Mouse (Mus musculus) lung, postnatal 36 days (tissue): ENCODE measurements at regions not wholly inside any gene's neighbourhood (a gene's known extent, or its start where the extent isn't known, plus 50 kb on each side); places are given as distances from the start of the nearest gene placed in this dataset.

Source experiments
- DNase-seq: peaks from one replicate; pipeline ENCODE4 v3.0.0; 2022; ENCODE audit warnings: mixed read lengths

DNA sequence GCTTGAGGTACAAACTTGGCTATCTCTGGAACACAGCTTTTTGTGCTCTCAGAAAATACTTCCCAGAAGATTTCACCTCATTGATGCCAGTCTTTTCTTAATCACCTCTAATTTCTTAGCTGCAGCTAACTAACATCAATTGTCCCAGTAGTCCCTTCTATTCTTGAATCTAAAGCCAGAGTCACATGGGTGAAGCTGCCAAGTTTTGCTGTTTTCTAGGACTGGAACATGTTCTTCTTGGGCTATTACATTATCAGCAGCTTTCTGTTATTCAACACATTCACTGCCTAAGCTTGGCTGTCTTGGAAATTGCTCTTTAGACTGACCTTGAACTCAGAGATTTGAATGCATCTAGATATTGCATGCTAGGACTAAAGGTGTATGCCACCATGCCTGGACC, 583.9 kb downstream of the Cetn3 start:
- DNase-seq, result no peak

DNA sequence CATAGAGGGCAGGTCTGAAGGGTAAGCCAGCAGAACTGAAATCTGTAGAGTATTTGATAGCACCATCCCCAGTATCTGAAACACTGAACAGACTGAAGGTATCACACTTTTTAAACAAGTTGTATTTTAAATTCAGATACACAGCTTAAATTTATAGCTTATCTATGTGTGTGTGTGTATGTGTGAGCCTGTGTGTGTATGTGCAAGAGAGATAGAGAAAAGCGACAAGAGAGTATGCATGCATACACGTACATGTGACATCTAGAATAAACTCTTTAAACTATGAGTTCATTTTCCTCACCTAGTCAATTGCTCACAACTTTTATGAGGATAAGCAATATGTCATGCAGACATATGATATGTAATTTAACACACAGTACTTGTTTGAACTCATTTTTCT, 588.7 kb downstream of the Cetn3 start:
- no peak for DNase-seq

DNA sequence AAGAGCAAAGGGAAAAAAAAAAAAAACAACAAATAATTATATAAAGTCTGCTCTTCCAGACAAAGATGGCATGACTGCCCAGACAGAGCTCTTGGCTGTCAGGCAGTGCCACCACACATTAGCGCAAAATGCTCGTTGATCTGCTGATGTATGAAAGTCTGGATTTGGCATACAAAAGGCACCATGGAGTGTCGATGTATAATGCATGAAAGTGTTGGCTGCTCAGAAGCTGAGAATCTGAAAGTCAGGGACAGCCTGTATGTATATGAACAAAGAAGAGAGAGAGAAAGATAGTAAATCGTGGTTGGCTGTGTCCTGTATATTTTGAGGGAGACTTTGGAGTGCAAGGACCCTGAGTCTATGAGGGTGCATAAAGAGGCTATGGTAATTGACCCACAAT, 589.7 kb downstream of the Cetn3 start:
- DNase-seq, result no peak

DNA sequence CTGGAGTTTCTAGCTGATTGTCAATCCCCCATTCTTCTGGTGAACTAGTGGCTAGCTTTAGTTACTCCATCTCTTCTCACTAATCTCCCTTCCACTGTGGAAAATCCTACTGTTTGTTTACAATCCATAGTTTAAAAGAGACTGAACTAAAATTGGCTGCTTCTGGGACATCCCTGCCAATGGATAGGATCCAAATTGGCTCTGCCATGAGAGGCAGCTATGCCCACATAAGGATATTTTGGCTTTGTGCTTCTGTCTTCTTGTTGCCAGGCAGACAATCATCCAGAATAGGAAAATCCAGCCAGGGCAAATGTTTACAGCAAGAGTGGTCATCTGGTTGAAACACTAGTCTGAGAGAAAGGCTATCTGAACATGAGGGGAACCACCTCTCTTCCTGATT, 610.0 kb downstream of the Cetn3 start:
- DNase-seq, result peak; percentile 1

DNA sequence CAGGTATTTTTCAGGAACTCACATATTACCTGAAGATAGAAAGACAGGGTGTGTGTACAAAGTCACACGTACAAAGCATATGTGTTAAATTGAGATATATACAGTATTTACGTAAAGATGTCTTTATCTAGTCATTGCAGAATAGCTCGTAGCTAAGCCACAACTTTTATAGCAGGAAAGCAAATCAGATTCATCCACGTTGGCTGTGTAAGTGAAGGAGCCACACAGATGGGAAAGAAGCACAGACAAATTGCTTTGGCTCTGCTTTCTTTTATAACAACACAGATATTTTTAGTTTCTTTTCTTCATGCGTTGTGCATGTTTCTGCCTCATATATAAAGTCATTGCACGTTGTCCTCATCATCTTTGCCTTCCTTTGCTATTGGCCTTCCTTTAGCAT, 610.6 kb downstream of the Cetn3 start:
- no peak for DNase-seq

DNA sequence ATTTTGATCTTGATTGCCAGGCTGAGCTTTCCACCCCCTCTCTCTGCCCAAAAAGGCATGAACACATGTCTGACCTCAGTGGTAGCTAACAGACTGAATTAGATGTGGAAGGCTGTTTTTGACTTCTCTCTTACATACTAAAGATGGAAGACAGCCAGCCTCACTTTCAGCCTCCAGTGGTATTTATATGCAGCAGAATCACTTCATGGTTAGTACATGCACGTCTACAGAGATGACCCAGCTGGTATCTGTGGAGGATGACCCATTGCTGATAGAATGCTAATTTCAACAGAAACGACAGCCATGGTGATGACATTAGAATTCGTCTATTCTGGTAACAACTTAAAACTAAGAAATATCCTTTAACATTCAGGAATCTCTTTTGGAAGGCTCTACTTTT, 630.8 kb downstream of the Cetn3 start:
- DNase-seq, result no peak

DNA sequence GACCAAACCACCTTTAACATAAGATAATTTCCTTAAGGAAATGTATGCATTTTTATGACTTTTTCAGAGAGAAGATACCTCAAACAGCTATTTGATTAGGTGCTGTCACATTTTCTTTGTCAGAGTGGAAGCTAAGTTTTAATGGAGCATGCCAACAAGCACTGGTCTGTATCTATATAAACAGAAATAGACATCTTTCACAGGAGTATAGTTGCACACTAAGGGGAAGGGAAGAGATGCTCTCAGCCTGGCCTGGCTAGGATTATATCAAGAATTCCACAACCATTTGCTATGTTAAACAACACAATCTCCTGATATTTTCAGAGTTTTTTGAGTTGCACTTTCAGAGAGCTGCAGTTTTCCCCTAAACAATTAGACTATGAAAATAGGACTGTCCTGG, 638.1 kb downstream of the Cetn3 start:
- DNase-seq, result no peak

DNA sequence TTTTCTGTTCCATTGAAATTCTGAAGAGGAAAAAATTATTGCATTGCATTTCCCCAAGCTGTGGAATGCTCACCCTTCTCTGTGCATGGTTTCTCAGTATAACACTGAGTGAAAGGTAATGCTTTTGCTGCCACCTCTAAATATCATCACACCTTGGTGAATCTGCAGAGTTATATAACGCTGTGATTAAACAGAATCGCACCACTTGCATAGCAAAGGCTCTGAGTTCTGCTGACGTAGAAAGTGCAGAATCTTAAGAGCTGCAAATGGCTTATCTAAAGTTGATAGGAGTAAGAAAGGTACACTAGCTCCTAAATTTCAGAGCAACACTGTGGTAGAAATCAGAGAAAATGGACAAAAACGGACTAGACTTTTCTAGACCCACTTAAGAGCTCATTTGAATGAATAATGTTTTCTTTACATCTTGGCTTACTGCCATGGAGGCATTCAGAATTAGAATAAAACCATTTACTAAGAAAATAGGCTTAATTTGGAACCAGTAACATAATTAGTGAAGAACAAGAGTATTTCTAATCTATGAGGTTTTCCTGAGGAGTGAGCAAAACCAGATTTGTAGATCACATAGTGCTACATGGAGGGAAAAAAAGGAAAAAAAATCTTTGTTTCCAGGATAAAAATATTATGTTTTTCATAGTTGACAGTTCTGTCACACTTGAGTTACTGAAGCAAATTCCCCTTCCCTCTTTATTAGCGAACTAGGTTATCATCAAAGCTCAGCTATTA, 641.2 kb downstream of the Cetn3 start:
- no peak for DNase-seq

DNA sequence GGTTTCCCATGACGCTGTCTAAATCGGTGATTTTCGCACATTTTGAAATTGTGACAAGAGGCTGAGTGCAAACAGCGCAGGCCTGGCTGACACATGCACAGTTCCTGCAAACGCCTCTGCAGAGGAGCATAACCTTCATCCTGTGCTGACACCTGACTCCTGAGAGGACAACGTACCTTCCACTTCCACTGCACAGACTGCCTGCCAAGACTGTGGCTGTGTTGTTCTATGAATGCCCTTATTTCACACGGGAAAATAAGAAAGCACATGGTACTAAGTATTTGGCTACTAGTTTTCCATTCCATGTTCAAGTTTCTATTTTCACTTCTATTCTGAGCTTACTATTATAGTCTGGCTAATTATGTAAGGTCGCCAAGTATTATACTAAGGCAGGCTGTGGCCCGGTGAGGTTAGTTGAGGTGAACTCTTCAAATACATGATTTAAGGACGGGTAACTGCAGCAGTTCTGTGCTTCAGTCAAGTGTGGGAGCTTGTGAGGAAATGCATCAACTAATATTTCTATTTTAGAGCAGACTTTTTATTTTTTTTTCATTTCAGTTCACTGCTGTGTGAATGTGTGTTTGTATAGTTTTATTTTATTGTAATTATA, 642.0 kb downstream of the Cetn3 start:
- no peak for DNase-seq

DNA sequence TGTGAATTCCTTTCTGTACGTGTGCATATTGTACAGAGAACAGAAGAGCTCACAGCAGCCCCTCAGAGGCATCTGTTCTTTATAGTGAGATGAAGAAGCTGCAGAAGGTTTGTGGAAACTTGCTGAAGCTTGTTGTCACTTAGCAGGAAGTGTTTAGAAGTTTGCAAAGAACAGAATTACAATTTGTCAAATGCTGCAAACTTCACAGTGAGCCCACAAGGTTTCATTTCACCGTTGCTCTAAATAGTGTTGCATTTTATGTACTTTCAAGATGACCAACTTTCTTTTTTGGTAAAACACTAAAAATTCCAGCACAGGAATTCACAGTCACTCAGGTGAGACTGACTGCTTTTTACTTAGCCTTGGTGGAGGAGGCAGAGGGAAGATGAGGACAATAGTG, 649.5 kb downstream of the Cetn3 start:
- no peak for DNase-seq

DNA sequence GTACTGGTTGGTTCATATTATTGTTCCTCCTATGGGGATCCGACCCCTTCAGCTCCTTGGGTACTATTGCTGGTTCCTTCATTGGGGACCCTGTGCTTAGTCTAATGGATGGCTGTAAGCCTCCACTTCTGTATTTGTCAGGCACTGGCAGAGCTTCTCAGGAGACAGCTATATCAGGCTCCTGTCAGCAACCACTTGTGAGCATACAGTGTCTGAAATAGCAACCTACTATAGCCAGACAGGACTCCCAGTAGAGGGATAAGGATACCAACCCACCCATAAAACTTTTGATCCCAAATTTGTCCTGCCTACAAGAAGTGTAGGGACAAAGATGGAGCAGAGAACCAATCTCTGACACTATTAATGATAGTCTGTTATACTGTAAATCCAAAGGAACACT, 656.4 kb downstream of the Cetn3 start:
- DNase-seq, result no peak

DNA sequence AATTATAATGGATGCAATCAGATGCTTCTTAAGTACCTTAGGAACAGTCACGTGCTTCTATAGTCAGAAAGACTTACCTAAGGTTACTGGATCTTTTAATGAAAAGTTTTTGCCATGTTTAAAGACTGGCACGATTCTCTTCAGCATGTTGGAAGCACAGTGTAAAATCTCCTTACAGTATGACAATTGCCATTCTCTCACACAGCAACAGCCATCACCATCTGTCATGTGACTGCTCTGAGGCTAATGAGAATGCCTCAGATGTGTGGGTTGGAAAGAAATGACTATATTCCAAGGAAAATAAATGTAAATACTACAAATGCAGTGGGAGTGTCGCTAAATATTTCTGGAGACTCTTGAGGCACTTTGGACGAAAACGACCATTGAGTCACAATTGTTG, 670.8 kb downstream of the Cetn3 start:
- no peak for DNase-seq

DNA sequence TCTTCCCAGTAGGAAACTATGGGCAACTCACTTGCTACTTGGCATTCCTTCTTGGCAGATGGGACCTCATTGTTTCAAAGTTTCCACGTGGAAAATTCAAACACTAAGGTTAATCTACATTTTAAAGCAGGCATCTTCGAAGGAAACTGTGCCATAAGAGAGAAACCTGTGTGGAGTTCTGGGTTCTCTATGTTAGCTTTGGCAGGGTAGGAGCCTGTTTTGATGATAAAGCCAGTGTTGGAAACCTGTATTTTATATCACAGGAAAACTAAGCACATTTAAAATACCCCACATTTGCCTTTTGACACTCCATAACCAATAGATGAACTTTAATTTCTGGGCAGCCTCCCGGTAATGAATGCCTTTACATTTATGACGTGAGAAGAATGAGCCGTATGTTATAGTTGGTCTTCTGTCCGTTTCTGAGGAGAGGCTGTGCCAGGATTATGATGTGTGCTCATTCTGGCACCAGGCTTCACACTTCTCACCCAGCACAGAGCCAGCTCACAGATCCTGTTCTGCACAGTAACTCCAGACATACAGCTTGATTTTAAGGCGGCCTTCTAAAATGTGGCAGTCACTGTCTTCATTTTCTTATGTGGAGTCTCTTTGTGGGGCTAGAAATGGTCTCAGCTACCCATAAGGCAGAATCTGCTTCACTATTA, 700.5 kb downstream of the Cetn3 start:
- no peak for DNase-seq

DNA sequence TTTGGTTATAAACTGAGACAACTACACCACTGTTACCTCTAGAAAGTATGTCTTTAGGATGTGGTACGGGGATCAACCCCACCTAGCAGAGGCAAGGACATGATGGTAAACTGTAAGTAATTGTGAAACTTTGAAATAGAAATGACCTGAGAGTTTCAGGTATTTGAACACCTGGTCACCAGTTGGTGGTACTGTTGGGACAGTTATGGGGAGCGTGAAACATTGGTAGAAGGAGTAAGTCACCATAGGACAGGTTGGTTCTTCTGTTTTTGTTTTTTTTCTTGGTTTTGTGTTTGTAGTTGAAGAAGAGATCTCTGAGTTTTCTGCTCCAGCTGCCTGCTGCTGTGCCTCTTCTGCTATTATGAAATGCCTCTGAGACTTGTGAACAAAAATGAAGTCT, 713.7 kb downstream of the Cetn3 start:
- DNase-seq, result no peak

DNA sequence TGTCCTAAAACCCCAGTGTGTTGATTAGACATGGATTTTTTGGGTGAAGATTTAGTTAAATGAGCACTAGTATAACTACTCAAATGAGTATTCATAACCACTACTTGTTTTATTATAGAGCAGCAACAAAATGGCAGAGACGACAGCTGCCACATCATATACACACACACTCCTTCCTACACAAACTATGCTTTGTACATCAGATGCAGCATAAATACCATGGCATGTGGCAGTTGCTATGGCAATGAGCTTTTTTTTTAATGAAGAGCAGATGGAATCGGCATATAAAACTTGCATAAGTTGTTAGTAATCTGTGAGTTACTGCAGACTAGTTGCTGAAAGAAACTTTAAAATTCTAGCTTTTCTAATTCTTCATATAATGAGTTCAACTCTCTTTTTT, 725.3 kb downstream of the Cetn3 start:
- DNase-seq, result no peak

DNA sequence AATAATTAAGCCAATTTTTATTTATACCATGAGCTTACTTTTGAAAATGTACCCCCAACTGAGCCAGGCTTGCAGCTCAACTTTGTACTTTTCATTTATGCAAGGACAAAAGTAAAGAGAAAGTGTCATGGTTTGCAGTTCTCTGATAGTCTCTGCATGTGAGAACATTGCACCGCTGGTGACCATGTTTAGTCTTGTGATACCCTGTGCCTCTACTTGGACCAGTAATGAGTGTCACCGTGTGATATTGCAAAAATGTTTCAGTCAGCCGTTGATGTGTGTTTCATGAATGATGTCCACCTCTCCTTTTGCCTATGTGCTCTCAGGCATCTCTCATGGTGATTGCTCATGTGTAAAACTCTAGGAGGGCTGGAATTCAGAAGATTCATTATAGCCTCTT, 726.6 kb downstream of the Cetn3 start:
- DNase-seq, result no peak
